Mouse (Mus musculus): ENCODE results near the gene Osbpl6.
"Not testable (repeated sequence)": the region's sequence is repeated elsewhere in the genome, so short reads cannot be mapped to it uniquely, and the experiment has no call there.

Osbpl6 gene

GRCm38 (mm10) chr2:76563862-76564261 is 157.6 kb downstream of the Osbpl6 start:
- no peak for DNase-seq (ENCODE audit: low read depth, low spot score)

- peak; percentile 49 for DNase-seq (ENCODE audit: low read depth, low spot score)
These were observed 160.7 kb downstream of the Osbpl6 start for GRCm38 (mm10) chr2:76566933-76567551.

GRCm38 (mm10) chr2:76571543-76571942 is 165.2 kb downstream of the Osbpl6 start:
- no peak for DNase-seq (ENCODE audit: low read depth, low spot score)

DNA sequence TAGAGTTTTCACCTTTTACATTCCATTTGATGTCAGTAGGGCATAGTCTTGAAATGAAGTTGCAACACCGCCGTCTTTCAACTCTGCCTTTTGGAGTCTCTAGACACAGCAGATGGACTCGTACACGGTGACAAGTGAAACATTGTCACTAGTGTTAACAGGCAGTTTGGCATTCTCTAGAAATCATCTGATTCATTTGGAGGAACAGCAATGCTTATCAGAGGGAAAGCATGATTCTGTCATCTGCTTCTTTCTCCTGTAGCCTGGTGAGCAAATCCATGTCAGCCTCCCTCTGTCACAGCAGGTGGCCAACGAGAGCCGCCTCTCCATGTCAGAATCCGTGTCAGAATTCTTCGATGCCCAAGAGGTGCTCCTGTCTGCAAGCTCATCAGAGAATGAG is 172.6 kb downstream of the Osbpl6 start:
- no peak for DNase-seq (ENCODE audit: low read depth, low spot score)

DNA sequence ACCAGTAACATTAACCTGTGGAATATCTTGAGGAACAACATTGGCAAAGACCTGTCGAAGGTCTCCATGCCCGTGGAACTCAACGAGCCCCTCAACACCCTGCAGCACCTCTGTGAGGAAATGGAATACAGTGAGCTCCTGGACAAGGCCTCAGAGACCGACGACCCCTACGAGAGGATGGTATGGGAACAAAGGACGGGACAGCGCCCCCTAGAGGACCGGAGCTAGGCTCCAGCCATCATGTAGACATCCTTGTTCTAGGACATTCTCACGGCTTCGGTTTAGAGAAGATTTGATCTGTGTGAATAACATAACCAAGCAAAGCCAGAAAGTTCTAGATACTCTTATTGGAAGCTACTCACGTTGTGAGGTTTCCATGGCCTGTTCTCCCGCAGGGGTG is 178.8 kb downstream of the Osbpl6 start:
- DNase-seq (ENCODE audit: low read depth, low spot score) = peak; percentile 41

GRCm38 (mm10) chr2:76586906-76587305 is 180.6 kb downstream of the Osbpl6 start:
- peak; percentile 17 for DNase-seq (ENCODE audit: low read depth, low spot score)

DNA sequence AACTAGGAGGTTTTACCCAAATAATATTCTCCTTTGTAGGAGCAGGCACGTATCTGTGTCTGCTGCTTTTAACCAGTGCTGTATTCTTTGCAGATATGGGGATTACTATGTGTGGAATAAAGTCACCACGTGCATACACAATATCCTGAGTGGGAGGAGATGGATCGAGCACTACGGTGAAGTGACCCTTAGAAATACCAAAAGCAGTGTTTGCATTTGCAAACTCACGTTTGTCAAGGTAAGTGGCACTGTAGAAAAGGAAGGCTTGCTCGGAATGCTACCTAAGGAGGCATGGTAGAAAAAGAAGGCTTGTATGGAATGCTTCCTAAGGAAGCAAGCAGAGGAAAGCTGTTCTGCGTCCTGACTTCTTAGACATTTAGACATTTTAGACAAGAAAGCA is 183.9 kb downstream of the Osbpl6 start:
- no peak for DNase-seq (ENCODE audit: low read depth, low spot score)

- no peak for DNase-seq (ENCODE audit: low read depth, low spot score)
These were observed 186.2 kb downstream of the Osbpl6 start for GRCm38 (mm10) chr2:76592401-76592924.

GRCm38 (mm10) chr2:76597521-76597920 is 191.2 kb downstream of the Osbpl6 start:
- DNase-seq (ENCODE audit: low read depth, low spot score) = peak; percentile 10

- no peak for DNase-seq (ENCODE audit: low read depth, low spot score)
These were observed 192.9 kb downstream of the Osbpl6 start for GRCm38 (mm10) chr2:76599214-76599613.

DNA sequence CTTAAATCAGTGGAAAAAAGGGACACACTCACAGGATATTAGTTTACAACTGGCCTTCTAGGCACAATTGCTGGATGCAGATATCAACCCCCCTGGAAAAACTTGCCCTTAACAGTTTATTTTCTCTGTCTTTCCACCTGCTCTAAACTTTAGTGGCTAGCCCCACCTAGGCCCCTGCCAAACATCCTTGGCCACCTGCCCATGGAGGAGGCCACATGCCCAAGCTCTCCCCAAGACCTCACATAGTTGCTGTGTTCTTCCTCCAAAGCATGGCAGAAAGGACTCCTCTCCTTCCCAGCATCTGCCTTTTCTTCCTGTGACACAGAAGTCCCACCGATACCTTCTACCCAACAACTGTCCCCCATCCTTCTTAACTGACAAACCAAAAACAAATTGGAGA is 195.9 kb downstream of the Osbpl6 start:
- DNase-seq (ENCODE audit: low read depth, low spot score) = no peak

DNA sequence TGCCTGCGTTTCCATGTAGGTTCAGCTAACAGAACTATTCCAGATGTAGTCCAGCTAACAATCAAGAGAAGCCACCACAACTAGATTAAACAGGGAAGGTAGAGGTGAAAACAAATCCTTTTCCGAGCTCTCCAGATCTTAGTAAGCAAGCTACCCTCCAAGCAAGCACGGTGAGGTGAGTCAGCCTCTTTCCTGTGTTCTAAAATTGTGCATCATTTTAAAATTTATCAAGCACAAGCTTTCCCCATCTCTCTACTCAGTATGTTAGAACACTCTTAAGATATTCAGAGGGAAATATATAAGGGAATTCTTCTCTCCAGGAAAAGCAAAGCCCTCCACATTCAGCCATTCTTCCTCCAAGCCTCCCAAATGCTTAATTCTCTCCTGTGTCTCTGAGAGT is 200.4 kb downstream of the Osbpl6 start:
- no peak for DNase-seq (ENCODE audit: low read depth, low spot score)

GRCm38 (mm10) chr2:76610326-76611104 is 204.2 kb downstream of the Osbpl6 start:
- DNase-seq (ENCODE audit: low read depth, low spot score) = no peak

GRCm38 (mm10) chr2:76611996-76612395 is 205.7 kb downstream of the Osbpl6 start:
- no peak for DNase-seq (ENCODE audit: low read depth, low spot score)

DNA sequence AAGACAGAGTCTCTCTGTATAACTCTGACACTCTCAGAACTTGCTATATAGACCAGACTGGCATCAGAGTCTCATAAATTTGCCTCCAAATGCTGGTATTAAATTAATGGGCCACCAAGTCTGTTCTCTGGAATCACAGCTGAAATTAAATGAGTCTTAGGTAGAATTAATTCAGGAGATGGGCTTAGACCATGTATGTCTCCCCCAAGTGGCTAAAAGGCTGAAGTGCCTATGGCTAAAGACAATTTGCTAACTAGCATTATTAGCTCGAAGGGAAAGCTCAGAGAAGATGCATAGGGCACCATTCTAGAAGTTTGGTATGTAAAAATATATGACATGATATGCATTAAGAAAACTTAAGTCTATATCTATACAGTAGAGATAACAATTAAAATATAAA is 211.8 kb downstream of the Osbpl6 start:
- peak; percentile 41 for DNase-seq (ENCODE audit: low read depth, low spot score)

GRCm38 (mm10) chr2:76620188-76620587 is 213.9 kb downstream of the Osbpl6 start:
- DNase-seq (ENCODE audit: low read depth, low spot score) = no peak

GRCm38 (mm10) chr2:76621724-76622123 is 215.4 kb downstream of the Osbpl6 start:
- no peak for DNase-seq (ENCODE audit: low read depth, low spot score)

DNA sequence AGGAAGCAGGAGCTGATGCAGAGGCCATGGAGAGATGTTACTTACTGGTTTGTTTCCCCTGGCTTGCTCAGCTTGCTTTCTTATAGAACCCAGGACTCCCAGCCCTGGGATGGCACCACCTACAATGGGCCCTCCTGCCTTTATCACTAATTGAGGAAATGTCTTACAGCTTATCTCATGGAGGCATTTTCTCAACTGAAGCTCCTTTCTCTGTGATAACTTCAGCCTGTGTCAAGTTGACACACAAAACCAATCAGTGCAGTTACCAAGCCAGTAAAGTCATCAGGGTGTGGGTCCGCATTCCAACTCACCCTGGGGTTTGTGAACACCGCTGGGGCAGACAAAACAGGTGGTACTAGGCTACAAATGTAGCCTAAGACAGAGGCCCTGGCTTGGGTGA is 216.0 kb downstream of the Osbpl6 start:
- DNase-seq (ENCODE audit: low read depth, low spot score) = not testable (repeated sequence)

DNA sequence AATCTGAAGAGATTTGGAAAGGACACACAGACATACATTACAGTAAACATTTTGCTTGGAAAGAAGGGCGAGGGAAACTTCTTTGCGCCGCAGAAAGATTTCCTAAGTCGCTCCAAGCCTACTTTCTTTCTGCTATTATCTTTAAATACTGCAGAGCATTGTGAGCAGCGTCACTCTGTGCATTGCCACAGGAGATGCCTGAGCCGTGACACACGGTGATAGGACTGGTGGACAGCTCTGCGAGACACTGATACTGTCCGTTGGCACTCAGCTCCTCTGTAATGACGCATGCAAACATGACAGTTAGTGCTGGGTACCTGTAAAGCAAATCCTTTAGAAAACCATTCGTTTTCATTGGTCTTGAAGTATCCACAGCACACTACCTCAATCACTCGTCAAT is 224.0 kb downstream of the Osbpl6 start:
- DNase-seq (ENCODE audit: low read depth, low spot score) = no peak

GRCm38 (mm10) chr2:76631600-76631999 is 225.3 kb downstream of the Osbpl6 start:
- no peak for DNase-seq (ENCODE audit: low read depth, low spot score)

- no peak for DNase-seq (ENCODE audit: low read depth, low spot score)
These were observed 233.3 kb downstream of the Osbpl6 start for GRCm38 (mm10) chr2:76639637-76640036.

GRCm38 (mm10) chr2:76643801-76644200 is 237.5 kb downstream of the Osbpl6 start:
- DNase-seq (ENCODE audit: low read depth, low spot score) = no peak

- DNase-seq (ENCODE audit: low read depth, low spot score) = peak; percentile 19
These were observed 241.1 kb downstream of the Osbpl6 start for GRCm38 (mm10) chr2:76647441-76647869.

Measured in R1 (cell line).